Mouse (Mus musculus) lung, adult 2 months (tissue): ENCODE measurements around the gene Rmi2.

Experiments
- CTCF ChIP-seq: fragments of 200-500 bp; IDR thresholded peaks from 2 replicates; pipeline ENCODE4 v1.5.1; 2011; ENCODE audit warnings: mild to moderate bottlenecking, low read length, control low read depth; ENCODE audit not compliant: insufficient read depth
- POLR2A ChIP-seq: fragments of 200-500 bp; IDR thresholded peaks from 2 replicates; pipeline ENCODE4 v1.6.1; 2011; ENCODE audit warnings: low read depth, mild to moderate bottlenecking, control low read depth, low read length, borderline replicate concordance; ENCODE audit errors: extremely low read depth

GRCm38 (mm10) chr16:10813726-10814125 is 21.1 kb upstream of the Rmi2 start:
- TF ChIP-seq CTCF (no peak), POLR2A (no peak)
